Mouse (Mus musculus): ENCODE measurements around the gene Tshz3. TPM values are rescaled to one million over a fixed set of nuclear protein-coding genes. Genes with fewer than 3 reads are reported as not detected.

Gene Tshz3
- polyA plus RNA-seq (2016; fragmentation: Nextera tagmentation; extraction: Ambion mirVana), result 3.5 and 4.5 TPM in 2 replicates

- under 1% methylated on average over 42 of the region's 88 CpGs for WGBS
- Histone ChIP-seq H3K36me3 (replicated peaks) (no peaks in the 10 kb centered on the region), H3K4me3 (peak within 1 kb of the TSS; percentile 87), H3K27ac (peak within 1 kb of the TSS; percentile 92), H3K4me1 (peaks cover 56% of the 10 kb centered on the region), H3K27me3 (ENCODE audit: poor library complexity, severe bottlenecking) (peaks cover 75% of the 10 kb centered on the region), H3K9me3 (no peaks in the 10 kb centered on the region)
- peak; percentile 58 for DNase-seq (ENCODE audit: extremely low spot score, low spot score)
Measured at GRCm38 (mm10) chr7:36697856-36698588, at the start of gene Tshz3. Gene Tshz3 (plus strand): TSS chr7:36698118.

- 89% methylated on average over 4 of the region's 4 CpGs for WGBS
- Histone ChIP-seq H3K36me3 (replicated peaks) (no peaks in the 10 kb centered on the region), H3K27me3 (ENCODE audit: poor library complexity, severe bottlenecking) (peaks cover 53% of the 10 kb centered on the region)
Measured at GRCm38 (mm10) chr7:36655931-36656330, 42.0 kb upstream of the Tshz3 start.

GRCm38 (mm10) chr7:36656401-36656800 is 41.5 kb upstream of the Tshz3 start:
- Histone ChIP-seq H3K4me1 (peaks cover 16% of the 10 kb centered on the region), H3K27ac (no peak overlapping the region), H3K27me3 (ENCODE audit: poor library complexity, severe bottlenecking) (peaks cover 58% of the 10 kb centered on the region), H3K4me3 (no peak overlapping the region), H3K9me3 (peaks cover 11% of the 10 kb centered on the region; the same call in 1 of the 2 replicates), H3K36me3 (replicated peaks) (no peaks in the 10 kb centered on the region)
- DNase-seq (ENCODE audit: extremely low spot score, low spot score), result no peak

More at GRCm38 (mm10) chr7:36655931-36656330, 42.0 kb upstream of the Tshz3 start:
- no peak overlapping the region for H3K27ac ChIP-seq
- H3K9me3 ChIP-seq, result peaks cover 11% of the 10 kb centered on the region; the same call in 1 of the 2 replicates
- H3K4me1 ChIP-seq, result peaks cover 16% of the 10 kb centered on the region
- H3K4me3 ChIP-seq, result no peak overlapping the region
- no peak for DNase-seq (ENCODE audit: extremely low spot score, low spot score)

- H3K27me3 ChIP-seq (ENCODE audit: poor library complexity, severe bottlenecking), result peaks cover 76% of the 10 kb centered on the region
Measured at GRCm38 (mm10) chr7:36658331-36658730, 39.6 kb upstream of the Tshz3 start.

GRCm38 (mm10) chr7:36659265-36659664 is 38.7 kb upstream of the Tshz3 start:
- H3K4me3 ChIP-seq, result no peak overlapping the region
- peaks cover 72% of the 10 kb centered on the region for H3K27me3 ChIP-seq (ENCODE audit: poor library complexity, severe bottlenecking)
- peaks cover 16% of the 10 kb centered on the region for H3K4me1 ChIP-seq
- DNase-seq (ENCODE audit: extremely low spot score, low spot score), result no peak
- 0 out of 2 replicates have a peak, but pooled peaks cover 4% of the 10 kb centered on the region for H3K9me3 ChIP-seq
- H3K36me3 ChIP-seq (replicated peaks), result no peaks in the 10 kb centered on the region
- 92% methylated on average over 7 of the region's 7 CpGs for WGBS
- H3K27ac ChIP-seq, result no peak overlapping the region

More at GRCm38 (mm10) chr7:36658331-36658730, 39.6 kb upstream of the Tshz3 start:
- peak overlapping the region; percentile 51; the same call in 1 of the 2 replicates for H3K27ac ChIP-seq
- peaks cover 7% of the 10 kb centered on the region; the same call in 1 of the 2 replicates for H3K9me3 ChIP-seq
- no peaks in the 10 kb centered on the region for H3K36me3 ChIP-seq (replicated peaks)
- peak; percentile 53 for DNase-seq (ENCODE audit: extremely low spot score, low spot score)
- WGBS, result 12% methylated on average over 5 of the region's 5 CpGs
- no peak overlapping the region for H3K4me3 ChIP-seq
- peaks cover 16% of the 10 kb centered on the region for H3K4me1 ChIP-seq

- Histone ChIP-seq H3K27ac (no peak overlapping the region), H3K4me1 (peaks cover 16% of the 10 kb centered on the region), H3K36me3 (replicated peaks) (no peaks in the 10 kb centered on the region), H3K4me3 (no peak overlapping the region), H3K9me3 (0 out of 2 replicates have a peak, but pooled peaks cover 4% of the 10 kb centered on the region), H3K27me3 (ENCODE audit: poor library complexity, severe bottlenecking) (peaks cover 67% of the 10 kb centered on the region)
- 78% methylated on average over 9 of the region's 9 CpGs for WGBS
- DNase-seq (ENCODE audit: extremely low spot score, low spot score), result no peak
Measured at GRCm38 (mm10) chr7:36660654-36661053, 37.3 kb upstream of the Tshz3 start.

- Histone ChIP-seq H3K9me3 (0 out of 2 replicates have a peak, but pooled peaks cover 4% of the 10 kb centered on the region), H3K4me3 (no peak overlapping the region), H3K36me3 (replicated peaks) (no peaks in the 10 kb centered on the region), H3K27me3 (ENCODE audit: poor library complexity, severe bottlenecking) (peaks cover 49% of the 10 kb centered on the region), H3K4me1 (peaks cover 5% of the 10 kb centered on the region), H3K27ac (no peak overlapping the region)
- 82% methylated on average over 7 of the region's 7 CpGs for WGBS
- no peak for DNase-seq (ENCODE audit: extremely low spot score, low spot score)
Measured at GRCm38 (mm10) chr7:36663431-36663830, 34.5 kb upstream of the Tshz3 start.

- 68% methylated on average over 5 of the region's 5 CpGs for WGBS
- peaks cover 14% of the 10 kb centered on the region for H3K27me3 ChIP-seq (ENCODE audit: poor library complexity, severe bottlenecking)
- H3K36me3 ChIP-seq (replicated peaks), result no peaks in the 10 kb centered on the region
- H3K27ac ChIP-seq, result no peak overlapping the region
- H3K9me3 ChIP-seq, result no peaks in the 10 kb centered on the region
- H3K4me1 ChIP-seq, result no peaks in the 10 kb centered on the region
- DNase-seq (ENCODE audit: extremely low spot score, low spot score), result no peak
- no peak overlapping the region for H3K4me3 ChIP-seq
Measured at GRCm38 (mm10) chr7:36667767-36668166, 30.2 kb upstream of the Tshz3 start.

GRCm38 (mm10) chr7:36678031-36678430 is 19.9 kb upstream of the Tshz3 start:
- peaks cover 31% of the 10 kb centered on the region for H3K4me1 ChIP-seq
- H3K27ac ChIP-seq, result peak overlapping the region; percentile 20; the same call in 1 of the 2 replicates
- H3K36me3 ChIP-seq (replicated peaks), result no peaks in the 10 kb centered on the region
- DNase-seq (ENCODE audit: extremely low spot score, low spot score), result no peak
- peak overlapping the region; percentile 44; the same call in 1 of the 2 replicates for H3K4me3 ChIP-seq
- H3K9me3 ChIP-seq, result no peaks in the 10 kb centered on the region
- peaks cover 74% of the 10 kb centered on the region for H3K27me3 ChIP-seq (ENCODE audit: poor library complexity, severe bottlenecking)
- WGBS, result 14% methylated on average over 8 of the region's 8 CpGs

GRCm38 (mm10) chr7:36678510-36678909 is 19.4 kb upstream of the Tshz3 start:
- 2% methylated on average over 10 of the region's 10 CpGs for WGBS
- peaks cover 79% of the 10 kb centered on the region for H3K27me3 ChIP-seq (ENCODE audit: poor library complexity, severe bottlenecking)
- no peaks in the 10 kb centered on the region for H3K36me3 ChIP-seq (replicated peaks)
- peaks cover 31% of the 10 kb centered on the region for H3K4me1 ChIP-seq
- H3K4me3 ChIP-seq, result peak overlapping the region; percentile 44
- peak; percentile 25 for DNase-seq (ENCODE audit: extremely low spot score, low spot score)
- 0 out of 2 replicates have a peak overlapping the region, but pooled peaks have one; percentile 20 for H3K27ac ChIP-seq
- H3K9me3 ChIP-seq, result no peaks in the 10 kb centered on the region

GRCm38 (mm10) chr7:36679031-36679618 is 18.8 kb upstream of the Tshz3 start:
- Histone ChIP-seq H3K27ac (0 out of 2 replicates have a peak overlapping the region, but pooled peaks have one; percentile 30), H3K4me3 (peak overlapping the region; percentile 44), H3K36me3 (replicated peaks) (no peaks in the 10 kb centered on the region), H3K9me3 (no peaks in the 10 kb centered on the region), H3K4me1 (peaks cover 31% of the 10 kb centered on the region), H3K27me3 (ENCODE audit: poor library complexity, severe bottlenecking) (peaks cover 79% of the 10 kb centered on the region)
- peak; percentile 35 for DNase-seq (ENCODE audit: extremely low spot score, low spot score)
- WGBS, result 4% methylated on average over 9 of the region's 9 CpGs

GRCm38 (mm10) chr7:36679866-36680458 is 18.0 kb upstream of the Tshz3 start:
- peak overlapping the region; percentile 44 for H3K4me3 ChIP-seq
- H3K4me1 ChIP-seq, result peaks cover 31% of the 10 kb centered on the region
- WGBS, result under 1% methylated on average over 18 of the region's 18 CpGs
- peak; percentile 47 for DNase-seq (ENCODE audit: extremely low spot score, low spot score)
- peak overlapping the region; percentile 51 for H3K27ac ChIP-seq
- no peaks in the 10 kb centered on the region for H3K36me3 ChIP-seq (replicated peaks)
- H3K27me3 ChIP-seq (ENCODE audit: poor library complexity, severe bottlenecking), result peaks cover 79% of the 10 kb centered on the region
- H3K9me3 ChIP-seq, result no peaks in the 10 kb centered on the region

All from forebrain, embryonic 10.5 days (tissue).